Mouse (Mus musculus): ENCODE results near the gene Tpm3.

Gene Tpm3

DNA sequence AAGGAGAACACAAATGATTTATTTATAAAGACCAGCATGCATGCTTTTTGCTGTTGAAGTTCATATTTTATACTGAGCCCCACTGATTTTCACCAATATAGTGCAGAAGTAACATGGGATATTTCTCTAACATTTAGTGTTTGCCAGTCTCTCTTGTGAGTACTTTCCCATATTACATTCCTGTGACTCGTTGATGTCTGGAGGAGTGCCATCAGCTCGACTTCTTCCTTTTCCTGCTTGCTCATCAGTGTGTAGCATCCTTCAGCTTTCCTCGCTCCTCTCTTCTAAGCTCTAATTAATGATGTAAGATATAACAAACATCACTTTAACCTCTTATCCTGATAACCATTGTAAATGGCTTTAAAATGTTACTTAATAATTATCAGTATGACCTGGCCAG, 73.0 kb downstream of the Tpm3 start:
- no peak for DNase-seq

DNA sequence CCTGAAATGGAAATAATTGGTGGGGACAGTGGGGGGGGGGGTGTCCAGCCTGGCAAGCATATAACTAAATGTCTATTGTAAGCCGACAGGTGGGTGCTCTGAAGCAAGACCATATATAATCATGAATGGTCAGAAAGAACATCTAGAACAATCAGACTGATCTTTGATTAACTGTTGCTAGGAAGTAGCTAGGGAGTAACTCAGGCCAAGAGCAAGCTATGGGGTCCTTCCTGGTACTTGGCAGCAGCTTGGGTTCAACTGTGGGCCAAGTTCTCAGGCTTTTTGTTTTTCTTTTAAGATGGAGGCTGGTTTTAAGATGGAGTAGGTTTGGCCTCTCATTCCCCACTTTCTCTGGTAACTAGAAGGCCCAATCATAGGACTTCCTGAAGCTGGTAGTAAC, 74.2 kb downstream of the Tpm3 start:
- DNase-seq = no peak

Data from kidney, postnatal 10 days (tissue).